Mouse (Mus musculus): ENCODE measurements at regions not wholly inside any gene's neighbourhood (a gene's known extent, or its start where the extent isn't known, plus 50 kb on each side); places are given as distances from the start of the nearest gene placed in this dataset.

GRCm38 (mm10) chr12:109972366-109973015, 306.4 kb upstream of the Dio3 start:
- Histone ChIP-seq H3K27ac (no peak overlapping the region), H3K27me3 (no peaks in the 10 kb centered on the region), H3K4me2 (no peak overlapping the region), H3K9ac (no peak overlapping the region), H3K36me3 (ENCODE audit: poor library complexity, severe bottlenecking) (no peaks in the 10 kb centered on the region), H3K4me1 (peaks cover 7% of the 10 kb centered on the region; the same call in 1 of the 2 replicates), H3K4me3 (no peak overlapping the region), H3K9me3 (replicated peaks) (no peaks in the 10 kb centered on the region)
- 81% methylated on average over 5 of the region's 5 CpGs for WGBS
- no peak for ATAC-seq

DNA sequence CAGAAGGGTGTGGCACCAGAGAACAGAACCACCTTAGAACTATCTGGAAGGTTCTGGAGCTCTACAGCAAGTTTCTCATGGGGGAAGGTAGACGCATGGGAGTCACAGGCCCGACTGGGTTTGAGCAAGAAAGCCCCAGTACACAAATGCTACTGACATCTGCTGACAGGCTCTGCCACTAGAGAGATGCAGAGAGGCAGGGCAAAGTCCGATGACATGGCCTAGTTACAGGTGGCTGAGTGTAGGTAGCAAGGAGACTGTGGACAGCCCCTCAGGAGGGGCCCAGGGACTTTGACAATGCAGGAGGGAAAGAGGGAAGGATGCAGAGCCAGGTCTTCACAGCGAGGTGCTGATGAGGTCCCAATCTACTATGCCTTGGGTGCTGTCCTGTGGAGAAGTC, 305.3 kb upstream of the Dio3 start:
- Histone ChIP-seq H3K4me2 (no peak overlapping the region), H3K27ac (no peak overlapping the region), H3K4me1 (peaks cover 7% of the 10 kb centered on the region; the same call in 1 of the 2 replicates), H3K9ac (no peak overlapping the region), H3K27me3 (no peaks in the 10 kb centered on the region), H3K4me3 (no peak overlapping the region), H3K9me3 (replicated peaks) (no peaks in the 10 kb centered on the region), H3K36me3 (ENCODE audit: poor library complexity, severe bottlenecking) (no peaks in the 10 kb centered on the region)
- WGBS: 82% methylated on average over 4 of the region's 4 CpGs
- ATAC-seq: no peak

GRCm38 (mm10) chr12:109975176-109975972, 303.5 kb upstream of the Dio3 start:
- Histone ChIP-seq H3K4me3 (no peak overlapping the region), H3K4me1 (peaks cover 7% of the 10 kb centered on the region; the same call in 1 of the 2 replicates), H3K36me3 (ENCODE audit: poor library complexity, severe bottlenecking) (no peaks in the 10 kb centered on the region), H3K9ac (no peak overlapping the region), H3K4me2 (no peak overlapping the region), H3K27me3 (no peaks in the 10 kb centered on the region), H3K9me3 (replicated peaks) (no peaks in the 10 kb centered on the region), H3K27ac (no peak overlapping the region)
- no peak for ATAC-seq
- WGBS: 80% methylated on average over 17 of the region's 17 CpGs

DNA sequence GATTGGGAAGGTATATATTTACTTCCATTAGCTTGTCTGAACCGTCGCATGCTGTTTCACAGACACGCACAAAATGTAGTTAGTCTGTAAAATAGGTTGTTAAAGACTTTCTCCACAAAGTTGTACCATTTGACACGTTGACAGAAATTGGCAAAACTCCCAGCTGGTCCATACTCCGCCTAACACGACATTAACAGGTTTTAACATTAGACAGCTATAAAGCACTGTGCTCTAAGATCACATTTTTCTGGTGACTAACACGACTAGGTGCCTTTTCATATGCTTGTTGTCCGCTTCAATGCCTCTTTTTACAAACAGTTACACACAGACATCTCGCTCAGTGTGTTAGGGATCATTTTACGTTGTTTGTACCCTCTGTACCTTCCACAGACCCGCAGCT, 294.2 kb upstream of the Dio3 start:
- 67% methylated on average over 11 of the region's 11 CpGs for WGBS
- Histone ChIP-seq H3K4me2 (no peak overlapping the region), H3K9ac (no peak overlapping the region), H3K4me3 (no peak overlapping the region), H3K9me3 (replicated peaks) (no peaks in the 10 kb centered on the region), H3K4me1 (peaks cover 3% of the 10 kb centered on the region; the same call in 1 of the 2 replicates), H3K27me3 (no peaks in the 10 kb centered on the region), H3K36me3 (ENCODE audit: poor library complexity, severe bottlenecking) (no peaks in the 10 kb centered on the region), H3K27ac (no peak overlapping the region)
- no peak for ATAC-seq

DNA sequence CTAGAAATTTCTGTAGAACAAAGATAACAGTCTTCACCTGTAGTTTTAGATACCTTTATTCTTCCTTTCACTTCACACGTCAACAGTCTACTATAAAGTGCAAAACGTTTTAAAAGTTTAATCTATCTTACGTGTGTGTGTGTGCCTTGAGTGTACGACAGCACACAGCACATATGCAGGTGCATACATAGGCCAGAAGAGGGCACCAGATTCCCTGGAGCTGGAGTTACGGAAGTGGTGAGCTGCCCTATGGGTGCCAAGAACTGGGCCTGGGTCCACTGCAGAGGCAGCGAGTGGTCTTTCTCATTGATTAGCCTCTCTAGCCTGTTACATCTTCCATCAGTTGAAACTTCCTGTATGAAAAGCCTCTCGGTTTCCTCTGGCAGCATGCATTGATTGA, 285.5 kb upstream of the Dio3 start:
- peaks cover 15% of the 10 kb centered on the region for H3K9me3 ChIP-seq (replicated peaks)
- WGBS: 91% methylated on average over 7 of the region's 7 CpGs
- ATAC-seq: no peak
- H3K4me1 ChIP-seq: no peaks in the 10 kb centered on the region
- H3K4me2 ChIP-seq: no peak overlapping the region
- H3K27me3 ChIP-seq: no peaks in the 10 kb centered on the region
- no peaks in the 10 kb centered on the region for H3K36me3 ChIP-seq (ENCODE audit: poor library complexity, severe bottlenecking)
- no peak overlapping the region for H3K4me3 ChIP-seq
- no peak overlapping the region for H3K9ac ChIP-seq
- no peak overlapping the region for H3K27ac ChIP-seq

- Histone ChIP-seq H3K4me2 (no peak overlapping the region), H3K9me3 (replicated peaks) (no peaks in the 10 kb centered on the region), H3K9ac (no peak overlapping the region), H3K27ac (no peak overlapping the region), H3K36me3 (ENCODE audit: poor library complexity, severe bottlenecking) (no peaks in the 10 kb centered on the region), H3K4me3 (no peak overlapping the region), H3K4me1 (no peaks in the 10 kb centered on the region), H3K27me3 (no peaks in the 10 kb centered on the region)
- no peak for ATAC-seq
- WGBS: 93% methylated on average over 2 of the region's 2 CpGs
Observed at GRCm38 (mm10) chr12:110002717-110003116, 276.2 kb upstream of the Dio3 start.

- H3K4me1 ChIP-seq: no peaks in the 10 kb centered on the region
- ATAC-seq: no peak
- no peaks in the 10 kb centered on the region for H3K36me3 ChIP-seq (ENCODE audit: poor library complexity, severe bottlenecking)
- H3K27me3 ChIP-seq: no peaks in the 10 kb centered on the region
- no peak overlapping the region for H3K9ac ChIP-seq
- H3K27ac ChIP-seq: no peak overlapping the region
- H3K9me3 ChIP-seq (replicated peaks): no peaks in the 10 kb centered on the region
- H3K4me3 ChIP-seq: no peak overlapping the region
- 50% methylated on average over 4 of the region's 4 CpGs for WGBS
- H3K4me2 ChIP-seq: no peak overlapping the region
Observed at GRCm38 (mm10) chr12:110009136-110009535, 269.7 kb upstream of the Dio3 start.

- Histone ChIP-seq H3K4me2 (no peak overlapping the region), H3K36me3 (ENCODE audit: poor library complexity, severe bottlenecking) (no peaks in the 10 kb centered on the region), H3K4me1 (peaks cover 19% of the 10 kb centered on the region), H3K27me3 (no peaks in the 10 kb centered on the region), H3K9me3 (replicated peaks) (no peaks in the 10 kb centered on the region), H3K27ac (no peak overlapping the region), H3K4me3 (no peak overlapping the region), H3K9ac (no peak overlapping the region)
- 84% methylated on average over 19 of the region's 19 CpGs for WGBS
- no peak for ATAC-seq
Observed at GRCm38 (mm10) chr12:110020541-110021470, 258.1 kb upstream of the Dio3 start.

DNA sequence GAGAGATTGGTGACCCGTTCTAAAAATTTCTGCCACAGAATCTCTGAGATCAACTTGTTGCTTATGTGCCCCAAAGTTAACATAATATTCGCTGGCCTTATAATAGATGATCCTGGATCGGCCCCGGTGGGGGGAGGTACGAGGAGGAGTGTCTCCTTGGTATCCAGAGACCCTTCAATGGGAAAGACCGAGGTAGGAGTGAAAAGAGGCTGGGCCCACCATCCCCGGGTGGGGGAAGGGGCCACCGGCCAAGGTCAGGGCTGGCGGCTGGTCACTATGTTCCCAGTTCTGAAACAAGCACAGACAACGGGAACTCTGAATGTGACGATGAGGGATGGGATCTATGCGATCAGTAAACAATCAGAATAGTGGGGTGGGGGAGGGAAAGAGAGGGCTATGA, 257.2 kb upstream of the Dio3 start:
- WGBS: 94% methylated on average over 12 of the region's 12 CpGs
- no peak overlapping the region for H3K27ac ChIP-seq
- H3K4me3 ChIP-seq: no peak overlapping the region
- ATAC-seq: no peak
- H3K9ac ChIP-seq: no peak overlapping the region
- H3K4me2 ChIP-seq: no peak overlapping the region
- H3K27me3 ChIP-seq: no peaks in the 10 kb centered on the region
- H3K36me3 ChIP-seq (ENCODE audit: poor library complexity, severe bottlenecking): no peaks in the 10 kb centered on the region
- H3K9me3 ChIP-seq (replicated peaks): no peaks in the 10 kb centered on the region
- peaks cover 28% of the 10 kb centered on the region for H3K4me1 ChIP-seq

DNA sequence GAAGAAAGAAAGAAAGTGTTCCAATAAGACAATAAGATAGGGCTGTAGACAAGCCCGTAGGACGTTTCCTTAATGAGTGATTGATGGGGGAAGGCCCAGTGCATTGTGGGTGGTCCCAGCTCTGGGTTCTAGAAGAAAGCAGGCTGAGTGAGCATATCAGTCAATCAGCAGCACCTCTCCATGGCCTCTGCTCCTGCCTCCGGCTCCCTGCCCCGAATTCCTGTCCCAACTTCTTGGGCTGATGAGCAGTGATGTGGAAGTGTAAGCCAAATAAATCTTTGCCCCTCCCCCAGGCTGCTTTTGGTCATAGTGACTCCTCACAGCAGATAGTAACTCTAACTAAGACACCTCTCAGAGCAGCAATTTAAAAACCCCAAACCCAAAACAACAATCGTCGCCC, 256.2 kb upstream of the Dio3 start:
- Histone ChIP-seq H3K9ac (no peak overlapping the region), H3K27ac (no peak overlapping the region), H3K4me3 (no peak overlapping the region), H3K4me2 (no peak overlapping the region), H3K36me3 (ENCODE audit: poor library complexity, severe bottlenecking) (no peaks in the 10 kb centered on the region), H3K27me3 (no peaks in the 10 kb centered on the region), H3K4me1 (peaks cover 37% of the 10 kb centered on the region), H3K9me3 (replicated peaks) (no peaks in the 10 kb centered on the region)
- ATAC-seq: no peak
- 78% methylated on average over 6 of the region's 6 CpGs for WGBS

DNA sequence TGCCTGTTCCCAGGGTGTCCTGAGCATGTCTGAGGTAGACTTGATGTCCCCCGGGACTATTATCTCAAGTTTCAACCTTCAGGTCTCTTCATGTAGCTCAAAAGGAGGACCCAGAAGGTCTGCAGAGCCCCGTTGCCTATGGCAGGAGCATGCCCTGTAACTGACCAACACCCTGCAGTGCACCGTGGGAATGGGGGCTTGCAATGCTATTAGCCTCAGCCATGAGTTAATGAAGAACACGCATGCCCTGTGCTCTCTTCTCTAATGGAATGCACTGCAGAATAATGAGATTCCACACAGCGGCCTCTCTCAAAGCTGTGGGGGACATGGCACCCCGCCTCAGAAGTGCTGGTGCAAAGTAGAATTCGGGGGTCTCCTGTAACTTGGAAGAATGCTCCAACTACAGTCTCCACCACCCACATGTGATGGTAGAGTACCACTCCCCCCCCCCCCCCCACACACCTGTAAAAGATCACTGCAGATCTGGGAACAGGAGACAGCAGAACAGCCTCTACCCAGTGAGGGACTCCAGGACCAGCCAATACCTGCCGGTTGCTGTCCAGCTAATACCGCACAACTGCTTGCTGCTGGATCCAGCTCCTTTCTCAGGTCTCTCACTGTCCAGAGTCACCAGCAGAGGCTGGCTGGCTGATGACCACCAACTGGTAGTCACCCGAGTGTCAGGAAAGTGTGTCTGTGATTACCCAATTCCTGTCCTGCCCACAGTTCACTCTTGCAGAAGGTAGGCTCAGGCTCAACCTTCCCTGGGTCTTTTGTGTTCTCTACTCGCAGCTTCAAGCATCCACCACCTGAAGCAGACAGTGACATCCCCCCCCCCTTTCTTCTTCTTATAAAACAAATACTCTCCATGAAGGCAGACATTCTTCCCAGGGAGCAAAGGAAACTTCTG, 255.4 kb upstream of the Dio3 start:
- H3K4me2 ChIP-seq: no peak overlapping the region
- no peak for ATAC-seq
- H3K4me1 ChIP-seq: peaks cover 45% of the 10 kb centered on the region
- H3K27ac ChIP-seq: no peak overlapping the region
- H3K36me3 ChIP-seq (ENCODE audit: poor library complexity, severe bottlenecking): no peaks in the 10 kb centered on the region
- no peak overlapping the region for H3K9ac ChIP-seq
- no peak overlapping the region for H3K4me3 ChIP-seq
- no peaks in the 10 kb centered on the region for H3K9me3 ChIP-seq (replicated peaks)
- WGBS: 63% methylated on average over 11 of the region's 11 CpGs
- H3K27me3 ChIP-seq: no peaks in the 10 kb centered on the region

Data from forebrain, embryonic 13.5 days (tissue).